Comparison of ENCODE assay signal across 15 mouse cellular contexts in genomic region chr7:75428913-75429312, GRCm38 (mm10).
"Had no signal": no experiment of that assay in that cellular context is flagged by ENCODE, and none has a peak within 500 bp of the region (broad histone marks: within the 10 kb centered on the region; RNA-seq: fewer than 3 reads in every experiment).

No protein-coding gene starts in this region.

- H3K9me3 ChIP-seq: limb, embryonic 15.5 days; liver, embryonic 12.5 days; midbrain, embryonic 10.5 days; neural tube, embryonic 13.5 days had no signal

- DNase-seq: kidney, postnatal 25 days; lung, embryonic 14.5 days; lung, postnatal 10 days; lung, postnatal 4 days; midbrain, embryonic 14.5 days; retina, postnatal 1 day; right cerebral cortex, postnatal 4 days; spleen, adult 18-20 months; thymus, adult 18-20 months; thymus, postnatal 14 days had no signal

- H3K4me2 ChIP-seq: limb, embryonic 15.5 days; liver, embryonic 12.5 days; lung, embryonic 14.5 days; neural tube, embryonic 13.5 days had no signal

- H3K4me1 ChIP-seq: liver, embryonic 12.5 days; neural tube, embryonic 13.5 days had no signal

- ATAC-seq: liver, embryonic 12.5 days had no signal

- H3K36me3 ChIP-seq: limb, embryonic 15.5 days; liver, embryonic 12.5 days; midbrain, embryonic 10.5 days; neural tube, embryonic 13.5 days had no signal

- H3K27me3 ChIP-seq: limb, embryonic 15.5 days; neural tube, embryonic 13.5 days had no signal

- H3K4me3 ChIP-seq: left cerebral cortex, adult 2 months; limb, embryonic 15.5 days; liver, embryonic 12.5 days; midbrain, embryonic 10.5 days; neural tube, embryonic 13.5 days had no signal

- H3K27ac ChIP-seq: left cerebral cortex, adult 2 months; limb, embryonic 15.5 days; liver, embryonic 12.5 days; midbrain, embryonic 10.5 days; neural tube, embryonic 13.5 days had no signal

- H3K9ac ChIP-seq: limb, embryonic 15.5 days; liver, embryonic 12.5 days; lung, embryonic 14.5 days; neural tube, embryonic 13.5 days had no signal
